Mouse (Mus musculus): ENCODE results near the gene Slco2b1.

Slco2b1 gene

GRCm38 (mm10) chr7:99649585-99649984, 61.6 kb downstream of the Slco2b1 start:
- CTCF ChIA-PET = no interaction called here

GRCm38 (mm10) chr7:99648623-99649022, 62.5 kb downstream of the Slco2b1 start:
- CTCF ChIA-PET = no interaction called here

GRCm38 (mm10) chr7:99644701-99645100, 66.4 kb downstream of the Slco2b1 start:
- CTCF ChIA-PET = no interaction called here

GRCm38 (mm10) chr7:99642078-99642477, 69.1 kb downstream of the Slco2b1 start:
- CTCF ChIA-PET = interaction anchor here (0.6 kb wide), 1 partner anchor 14 kb away, joined by 3 read pairs; no protein-coding TSS in a partner anchor

- CTCF ChIA-PET = no interaction called here
Measured at GRCm38 (mm10) chr7:99641245-99641644, 69.9 kb downstream of the Slco2b1 start.

GRCm38 (mm10) chr7:99633966-99634665, 77.0 kb downstream of the Slco2b1 start:
- CTCF ChIA-PET = no interaction called here

GRCm38 (mm10) chr7:99632286-99632685, 78.9 kb downstream of the Slco2b1 start:
- CTCF ChIA-PET = no interaction called here

- CTCF ChIA-PET = interaction anchor here (0.7 kb wide), 1 partner anchor 15 kb away, joined by 3 read pairs; no protein-coding TSS in a partner anchor
Measured at GRCm38 (mm10) chr7:99627366-99627765, 83.8 kb downstream of the Slco2b1 start.

GRCm38 (mm10) chr7:99626376-99627270, 84.5 kb downstream of the Slco2b1 start, which contains the start of gene Tpbgl:
Gene Tpbgl (minus strand): TSS chr7:99627103.
- CTCF ChIA-PET = interaction anchor here (0.6 kb wide), 1 partner anchor 170 kb away, joined by 3 read pairs; no protein-coding TSS in a partner anchor

GRCm38 (mm10) chr7:99625722-99626375, 85.3 kb downstream of the Slco2b1 start:
- CTCF ChIA-PET = interaction anchor here (0.6 kb wide), 1 partner anchor 169 kb away, joined by 3 read pairs; no protein-coding TSS in a partner anchor

- CTCF ChIA-PET = interaction anchor here (0.7 to 1.2 kb wide), 2 partner anchors 176 to 322 kb away, joined by 4 to 6 read pairs; no protein-coding TSS in a partner anchor
Measured at GRCm38 (mm10) chr7:99618860-99619259, 92.3 kb downstream of the Slco2b1 start.

GRCm38 (mm10) chr7:99618264-99618663, 92.9 kb downstream of the Slco2b1 start:
- CTCF ChIA-PET = interaction anchor here (1.2 kb wide), 1 partner anchor 177 kb away, joined by 4 read pairs; no protein-coding TSS in a partner anchor
